Mouse (Mus musculus) granulocyte monocyte progenitor cell, adult 5-6 weeks (primary cell): ENCODE measurements around the gene Kri1. TPM values are rescaled to one million over a fixed set of nuclear protein-coding genes. Genes with fewer than 3 reads are reported as not detected.
A peak's percentile ranks its signal among the peaks of the same experiment; 100 is the strongest.

ENCODE experiments used
- ATAC-seq: replicated peaks from 2 replicates; pipeline ENCODE4 v1.8.0; 2016; ENCODE audit warnings: mild to moderate bottlenecking, moderate TSS enrichment, inconsistent platforms; ENCODE audit not compliant: poor library complexity, severe bottlenecking
- total RNA-seq, 2 experiments: library from RNA; stranded (forward) in 1 of 2; stranded (reverse) in 1 of 2; fragments of 200-712, 200-1000 nt in 1 of 2; fragments of >200 nt in 1 of 2; fragmentation: Nextera tagmentation in 1 of 2; gene quantifications; 2 replicates each; pipeline ENCODE4 v1.2.3; 2014 to 2017

Kri1 gene
- total RNA-seq, 2 experiments from 2014 or later = 56.3 to 86.0 TPM

DNA sequence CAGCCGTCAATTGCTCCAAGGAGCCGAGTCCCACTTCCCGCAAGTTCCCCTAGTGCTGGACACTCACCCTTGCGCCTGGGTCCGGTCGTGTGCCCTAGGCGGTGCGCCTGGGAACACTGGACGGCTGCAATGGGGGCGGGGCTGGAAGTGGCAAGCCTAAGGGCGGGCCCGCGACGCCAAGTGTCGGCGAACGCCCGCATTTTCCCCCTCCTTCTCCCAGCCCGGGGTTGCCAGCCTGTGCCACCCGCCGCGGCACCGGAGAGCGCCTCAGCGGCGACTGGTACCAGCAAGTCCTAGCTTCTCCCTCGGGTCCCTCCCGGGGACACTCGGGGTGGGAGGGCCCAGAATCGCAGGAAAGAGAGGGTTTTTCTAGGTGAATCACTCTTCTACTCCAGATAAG is 39.4 kb downstream of the Kri1 start, which contains the start of gene S1pr5:
TSS of gene S1pr5 (minus strand) at position 118 of the 400 bp plus-strand sequence.
- peak; percentile 56 for ATAC-seq

DNA sequence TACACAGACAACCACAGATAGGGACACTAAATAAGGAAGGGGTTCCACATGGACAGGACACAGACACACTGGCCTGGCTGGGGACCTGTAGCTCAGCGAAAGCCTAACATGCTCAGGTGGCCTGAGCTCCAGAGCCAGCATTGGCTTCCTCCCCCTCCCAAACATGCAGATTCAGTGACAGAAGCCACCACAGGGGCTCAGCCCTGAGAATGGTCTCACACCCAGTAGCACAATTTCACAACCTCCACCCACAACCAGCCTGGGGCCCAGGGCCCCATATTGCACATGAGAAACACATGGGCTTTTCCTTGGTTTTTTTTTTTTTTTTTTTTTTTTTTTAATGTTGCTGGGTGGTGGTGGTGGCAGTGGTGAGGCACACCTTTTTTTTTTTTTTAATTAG is 41.4 kb downstream of the Kri1 start:
- peak; percentile 78 for ATAC-seq

DNA sequence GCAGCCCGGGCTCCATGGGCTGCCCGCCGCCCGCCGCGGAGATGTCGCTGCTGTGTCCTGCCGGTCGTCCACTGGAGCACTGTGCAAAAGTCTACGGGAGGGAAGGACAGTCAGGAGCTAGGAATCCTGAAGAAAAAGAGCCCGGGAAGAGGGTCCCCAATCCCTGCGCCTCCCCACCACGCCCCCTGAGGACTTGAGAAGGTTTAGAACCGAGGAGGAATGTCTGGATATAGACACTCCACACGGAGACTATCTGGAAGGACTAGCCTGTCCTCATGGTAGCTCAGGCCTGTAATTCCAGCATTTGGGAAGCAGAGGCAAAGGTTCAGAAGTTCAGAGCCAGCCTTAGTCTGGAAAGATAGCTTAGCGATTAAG is 42.7 kb downstream of the Kri1 start:
- no peak for ATAC-seq

DNA sequence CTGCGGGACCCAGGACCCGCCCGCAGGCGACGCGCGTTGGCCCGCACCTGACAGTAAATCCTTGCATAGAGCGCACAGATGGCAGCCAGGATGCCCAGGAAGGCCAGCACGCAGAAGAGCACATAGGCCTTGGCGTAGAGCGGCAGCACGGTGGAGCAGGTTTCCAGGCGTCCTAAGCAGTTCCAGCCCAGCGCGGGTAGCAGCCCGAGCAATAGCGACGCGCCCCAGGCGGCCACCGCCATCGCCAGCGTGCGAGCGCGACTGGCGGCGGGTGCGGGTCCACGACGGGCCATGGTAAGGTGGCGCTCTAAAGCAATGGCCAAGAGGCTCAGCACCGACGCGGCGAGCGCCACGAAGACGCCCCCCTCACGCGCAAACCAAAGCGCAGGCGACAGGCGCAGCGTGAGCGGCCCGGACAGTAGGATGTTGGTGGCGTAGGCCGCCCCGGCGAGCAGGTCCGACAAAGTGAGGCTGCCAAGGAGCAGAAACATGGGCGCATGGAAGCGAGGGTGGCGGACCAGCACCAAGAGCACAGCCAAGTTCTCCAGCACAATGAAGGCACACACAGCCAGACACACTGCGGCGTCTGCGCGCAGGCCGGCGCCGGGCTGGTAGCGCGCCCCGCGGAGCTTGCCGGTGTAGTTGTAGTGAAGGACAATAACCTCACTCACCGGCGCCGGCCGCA is 43.2 kb downstream of the Kri1 start:
- 0 out of 2 replicates have a peak, but pooled peaks have one; percentile 13 for ATAC-seq

DNA sequence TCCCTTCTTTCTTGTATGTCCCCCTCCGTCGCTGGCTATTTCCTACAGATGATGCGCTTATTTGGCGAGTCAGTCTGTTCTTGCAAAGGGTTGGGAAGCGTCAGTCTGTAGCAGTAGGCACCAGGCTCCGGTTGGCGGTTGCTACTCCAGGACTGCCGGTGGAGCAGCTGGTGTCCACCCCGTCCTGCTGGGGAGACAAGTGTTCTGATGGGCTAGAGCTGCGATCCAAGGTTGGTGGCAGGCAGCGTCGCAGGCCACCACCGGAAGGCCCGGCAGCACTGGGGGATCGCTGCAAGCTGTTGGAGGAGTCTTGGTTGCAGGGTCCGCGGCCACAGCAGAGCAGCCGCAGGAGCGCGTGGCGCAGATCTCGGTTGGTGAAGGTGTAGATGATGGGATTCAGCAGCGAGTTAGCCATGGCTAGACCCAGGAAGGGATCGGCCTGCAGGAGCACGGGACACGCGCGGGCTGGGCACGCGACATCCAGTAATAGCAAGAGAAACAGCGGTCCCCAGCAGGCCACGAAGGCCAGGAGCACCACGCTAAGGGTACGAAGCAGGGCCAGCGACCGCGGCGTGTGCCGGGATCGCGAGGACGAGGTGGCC is 43.8 kb downstream of the Kri1 start:
- no peak for ATAC-seq

DNA sequence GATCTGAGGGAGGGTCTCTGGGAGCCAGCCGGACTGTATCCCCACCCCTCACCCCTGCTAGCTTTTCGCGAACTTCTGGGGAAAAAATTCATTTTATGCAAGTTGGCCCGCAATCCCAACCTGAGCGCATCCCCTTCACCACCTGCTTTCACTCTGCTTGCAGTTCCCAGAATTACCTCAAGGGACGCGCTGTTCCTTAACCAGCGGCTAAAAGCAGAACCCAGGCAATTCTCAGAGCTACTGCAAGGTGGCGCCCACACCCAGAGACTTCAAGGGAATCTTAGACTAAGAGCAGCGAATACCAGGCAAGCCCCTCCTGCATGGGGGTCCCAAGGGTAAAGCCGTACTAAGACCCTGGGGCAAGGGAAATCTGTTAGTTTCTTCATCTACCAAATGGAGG is 46.4 kb downstream of the Kri1 start:
- ATAC-seq = peak; percentile 45

DNA sequence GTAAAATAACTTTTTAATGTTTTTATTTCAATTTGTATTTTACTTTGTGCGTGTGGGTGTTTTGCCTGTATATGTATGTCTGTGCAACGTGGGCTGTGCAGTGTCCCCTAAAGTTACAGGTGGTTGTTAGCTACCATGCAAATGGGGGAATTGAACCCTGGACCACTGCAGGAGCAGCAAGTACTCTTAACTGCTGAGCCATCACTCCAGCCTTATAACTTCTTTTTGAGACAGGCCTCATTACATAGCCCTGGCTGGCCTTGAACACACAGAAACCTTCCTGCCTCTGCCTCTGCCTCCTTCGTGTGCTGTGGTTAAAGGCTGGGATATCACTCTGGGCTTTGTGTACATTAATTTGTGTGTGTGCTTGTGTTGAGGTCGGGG is 48.3 kb downstream of the Kri1 start:
- no peak for ATAC-seq

DNA sequence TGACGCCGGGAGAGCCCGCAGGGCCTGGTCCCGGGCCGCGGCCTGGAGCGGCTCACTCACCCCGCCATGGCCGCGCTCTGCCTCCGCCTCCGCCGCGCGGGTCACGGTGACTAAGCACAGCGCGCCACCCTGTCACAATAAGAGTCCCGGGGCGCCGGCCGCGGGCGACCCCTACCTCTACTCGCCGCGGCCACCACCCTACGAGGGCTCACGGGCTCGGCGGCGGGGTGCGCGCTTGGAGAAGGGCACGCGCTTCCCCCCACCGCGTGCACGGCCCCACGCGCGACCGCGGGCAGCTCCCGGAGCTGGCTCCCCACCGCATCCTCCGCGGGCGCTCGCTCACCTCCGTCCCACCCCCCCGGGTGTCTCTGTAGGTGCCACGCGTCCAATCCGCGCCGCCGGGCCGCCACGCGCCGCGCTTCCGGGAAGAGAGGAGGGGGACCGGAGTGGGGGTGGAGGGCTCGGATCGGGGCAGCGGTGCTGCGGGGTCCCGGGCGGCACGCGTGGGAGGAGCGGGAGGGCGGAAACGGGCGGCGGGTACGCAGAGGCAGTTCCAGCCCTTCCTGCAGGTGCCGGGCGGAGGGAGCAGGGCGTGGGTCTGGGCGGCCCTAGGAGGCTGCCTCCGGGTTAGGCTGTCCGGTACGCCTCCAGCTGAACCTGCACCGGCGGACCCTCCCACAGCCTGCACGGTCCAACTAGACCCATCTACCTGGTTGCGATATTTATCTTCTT is 48.9 kb downstream of the Kri1 start, which contains the start of gene Keap1:
TSS of gene Keap1 (minus strand) at position 629 of the 732 bp plus-strand sequence.
- peak; percentile 59 for ATAC-seq

DNA sequence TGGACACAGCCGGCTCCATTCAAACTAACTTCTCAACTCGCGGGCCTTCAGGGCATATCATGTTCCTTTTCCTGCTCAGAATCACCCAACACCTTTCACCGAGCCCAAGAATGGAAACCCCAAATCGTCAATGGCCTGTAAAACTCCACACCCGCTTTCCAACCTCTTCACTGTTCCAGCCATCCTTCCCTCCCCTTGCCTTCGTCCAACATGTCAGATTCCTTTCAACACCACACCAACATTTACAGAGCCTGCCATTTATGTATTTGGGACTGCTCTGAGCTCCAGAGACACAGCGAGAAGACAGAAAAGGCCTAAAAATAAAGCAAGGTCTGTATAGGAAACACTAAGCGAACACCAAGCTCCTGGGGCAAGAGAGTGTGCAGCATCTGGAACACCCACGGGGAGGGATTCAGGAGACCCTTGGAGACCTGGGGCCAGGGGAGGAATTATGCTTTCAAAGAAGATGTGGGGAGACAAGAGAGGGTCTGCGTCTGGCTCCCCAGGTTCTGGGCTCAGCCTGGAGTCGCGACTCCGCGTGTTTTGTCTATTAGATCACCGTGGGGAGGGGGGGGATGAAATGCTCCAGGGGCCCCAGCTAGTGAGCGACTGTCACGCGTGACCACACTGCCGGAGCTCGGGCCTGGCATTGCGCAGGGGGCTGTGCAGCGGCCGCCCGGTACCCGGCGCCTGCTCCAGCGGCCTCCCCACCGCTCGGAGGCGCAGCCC is 49.6 kb downstream of the Kri1 start:
- no peak for ATAC-seq

DNA sequence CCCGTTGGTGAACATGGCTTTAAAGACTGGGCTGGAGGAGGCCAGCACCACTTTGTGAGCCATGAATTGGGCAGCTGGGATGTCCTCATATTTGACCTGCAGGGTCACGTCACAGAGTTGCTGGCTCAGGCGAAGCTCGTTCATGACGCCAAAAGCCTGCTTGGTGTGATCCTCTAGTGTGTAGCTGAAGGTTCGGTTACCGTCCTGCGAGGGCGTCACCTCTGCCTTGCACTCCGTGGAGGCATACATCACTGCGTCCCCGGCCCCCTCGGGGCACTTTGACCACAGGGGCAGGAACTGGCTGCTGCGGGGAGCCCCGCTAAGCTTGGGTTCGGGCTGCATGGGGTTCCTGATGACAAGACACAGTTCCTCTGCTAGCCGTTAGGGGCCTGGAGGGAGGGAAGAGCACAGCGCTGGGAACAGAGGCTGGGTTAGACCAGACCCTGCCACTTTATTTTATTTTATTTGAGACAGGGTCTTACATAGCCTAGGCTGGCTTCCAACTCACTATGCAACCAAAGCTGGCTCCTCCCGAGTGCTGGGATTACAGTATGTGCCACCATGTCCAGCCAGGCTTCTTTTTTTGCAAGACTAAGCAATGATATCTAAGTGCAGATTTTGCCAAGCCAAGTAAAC is 50.3 kb downstream of the Kri1 start:
- peak; percentile 62 for ATAC-seq

DNA sequence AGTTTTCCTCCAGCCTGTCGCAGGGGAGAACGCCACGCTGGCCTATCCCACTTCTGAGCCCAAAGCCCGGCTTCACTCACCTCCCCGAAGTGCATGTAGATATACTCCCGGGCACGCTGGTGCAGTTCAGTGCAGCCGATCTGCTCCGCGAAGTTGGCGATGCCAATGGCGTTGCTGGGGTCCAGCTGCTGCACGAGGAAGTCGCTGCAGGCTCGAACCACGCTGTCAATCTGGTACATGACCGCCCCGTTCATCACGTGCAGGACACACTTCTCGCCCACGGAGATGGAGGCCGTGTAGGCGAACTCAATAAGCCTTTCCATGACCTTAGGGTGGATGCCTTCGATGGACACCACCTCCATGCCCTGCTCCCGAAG is 50.8 kb downstream of the Kri1 start:
- no peak for ATAC-seq

DNA sequence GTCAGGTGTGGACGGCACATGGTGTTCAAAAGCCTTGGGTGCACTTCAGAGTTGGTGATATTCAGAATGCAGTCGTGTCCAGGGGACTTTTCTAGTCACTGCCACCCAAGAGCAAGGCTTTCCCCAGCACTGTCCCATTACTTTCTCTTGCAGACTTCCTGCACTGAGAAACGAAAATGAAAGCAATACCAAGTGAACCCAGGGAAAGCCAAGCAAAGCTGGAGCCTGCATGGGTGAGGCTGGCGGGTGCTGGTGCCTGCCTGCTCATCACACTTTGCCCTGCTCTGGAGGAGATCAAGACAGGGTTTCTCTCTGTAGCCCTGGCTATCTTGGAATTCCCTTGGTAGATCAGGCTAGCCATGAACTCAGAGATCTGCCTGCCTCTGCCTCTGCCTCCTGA is 52.4 kb downstream of the Kri1 start:
- ATAC-seq = peak; percentile 18; the same call in 1 of the 2 replicates

DNA sequence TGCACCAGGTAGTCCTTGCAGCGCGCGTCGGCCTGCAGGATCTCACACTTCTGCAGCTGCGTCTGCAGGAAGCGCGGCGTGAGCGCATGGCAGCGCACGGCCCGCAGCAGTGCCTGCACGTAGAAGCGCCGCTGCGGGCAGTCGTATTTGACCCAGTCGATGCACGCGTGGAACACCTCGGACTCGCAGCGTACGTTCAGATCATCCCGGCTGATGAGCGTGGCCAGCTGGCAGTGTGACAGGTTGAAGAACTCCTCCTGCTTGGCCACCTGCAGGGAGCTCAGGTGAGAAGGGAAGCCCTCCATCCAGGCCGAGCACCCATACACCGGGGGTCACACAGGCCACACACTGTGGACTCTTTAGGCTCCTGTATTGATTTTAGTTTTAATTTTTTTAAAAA is 54.0 kb downstream of the Kri1 start:
- no peak for ATAC-seq

DNA sequence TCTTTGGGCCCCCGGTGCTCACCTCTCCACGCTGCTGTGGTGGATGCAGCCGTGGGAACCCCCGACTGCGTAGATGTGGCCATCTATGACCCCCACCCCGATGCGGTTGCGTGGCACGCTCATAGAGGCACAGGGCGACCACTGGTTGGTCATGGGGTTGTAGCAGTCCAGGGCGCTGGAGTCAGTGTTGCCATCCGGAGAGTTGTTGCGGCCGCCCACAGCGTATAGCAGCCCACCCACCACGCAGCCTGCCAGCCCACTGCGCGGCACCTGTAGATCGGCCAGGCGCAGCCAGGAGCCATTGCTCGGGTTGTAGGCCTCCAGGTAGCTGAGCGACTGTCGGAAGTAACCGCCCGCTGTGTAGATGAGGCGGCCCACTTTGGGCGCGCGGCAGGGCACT is 54.4 kb downstream of the Kri1 start:
- no peak for ATAC-seq

DNA sequence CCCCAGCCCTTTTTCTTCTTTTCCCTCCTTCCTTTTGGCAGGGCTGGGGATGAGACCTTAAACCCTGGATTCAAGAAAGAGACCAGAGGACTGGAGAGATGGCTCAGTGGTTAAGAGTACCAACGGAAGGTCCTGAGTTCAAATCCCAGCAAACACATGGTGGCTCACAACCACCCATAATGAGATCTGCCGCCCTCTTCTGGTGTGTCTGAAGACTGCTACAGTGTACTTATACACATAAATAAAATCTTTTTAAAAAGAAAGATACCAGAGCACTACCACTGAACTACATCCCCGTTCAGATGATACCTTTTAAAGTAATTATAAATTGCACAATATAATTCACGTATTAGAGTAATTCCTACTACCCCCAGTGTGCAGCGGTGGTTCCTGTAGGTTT is 54.9 kb downstream of the Kri1 start:
- ATAC-seq = no peak

DNA sequence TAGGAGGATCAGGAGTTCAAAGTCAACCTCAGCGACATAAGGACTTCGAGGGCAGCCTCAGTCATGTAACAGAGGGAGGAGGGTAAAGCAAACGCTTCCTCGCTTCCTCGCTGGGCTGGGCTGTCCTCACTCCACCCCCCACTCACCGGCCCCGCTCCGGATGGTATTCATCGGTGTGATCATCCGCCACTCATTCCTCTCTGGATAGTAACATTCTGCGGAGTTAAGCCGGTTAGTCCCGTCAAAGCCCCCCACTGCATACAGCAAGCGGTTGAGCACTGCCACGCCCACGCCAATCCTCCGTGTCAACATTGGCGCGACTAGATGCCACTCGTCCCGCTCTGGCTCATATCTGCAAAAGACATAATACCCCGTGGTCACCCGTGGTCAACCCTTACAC is 56.2 kb downstream of the Kri1 start:
- ATAC-seq = no peak

DNA sequence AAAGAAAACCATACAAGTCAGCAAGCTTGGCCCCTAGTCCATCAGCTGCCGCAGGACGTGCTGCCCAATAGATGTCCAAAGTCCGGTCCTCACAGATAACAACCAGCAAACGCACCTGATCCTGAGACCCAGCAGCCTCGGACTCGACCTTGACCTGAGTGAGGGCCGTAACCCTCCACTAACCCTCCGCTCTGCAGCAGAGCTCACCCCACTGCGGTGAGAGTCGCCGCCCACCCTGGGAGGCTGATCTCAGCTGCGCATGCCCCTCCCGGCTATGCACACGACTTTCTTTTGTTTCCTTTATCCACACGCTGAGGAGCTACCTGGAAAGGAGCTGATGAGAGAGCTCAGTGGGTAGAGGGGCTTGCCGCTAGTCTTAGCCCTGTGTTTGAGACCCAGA is 60.4 kb downstream of the Kri1 start:
- peak; percentile 54 for ATAC-seq

DNA sequence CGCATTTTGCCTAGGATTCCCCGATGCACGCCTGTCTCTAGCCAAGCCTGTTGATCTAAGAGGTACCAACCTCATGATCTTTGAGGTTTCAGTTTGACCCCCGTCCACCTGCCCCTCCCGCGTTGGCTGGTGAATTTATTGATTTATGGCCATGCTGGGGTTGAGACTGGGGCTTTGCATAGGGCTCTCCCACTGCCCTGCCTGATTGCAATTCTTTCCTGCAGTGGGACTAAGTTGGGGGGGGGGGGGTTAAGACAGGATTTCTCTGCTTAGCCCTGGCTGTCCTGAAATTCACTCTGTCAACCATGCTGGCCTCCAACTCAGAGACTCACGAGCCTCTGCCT is 62.4 kb downstream of the Kri1 start:
- ATAC-seq = no peak

DNA sequence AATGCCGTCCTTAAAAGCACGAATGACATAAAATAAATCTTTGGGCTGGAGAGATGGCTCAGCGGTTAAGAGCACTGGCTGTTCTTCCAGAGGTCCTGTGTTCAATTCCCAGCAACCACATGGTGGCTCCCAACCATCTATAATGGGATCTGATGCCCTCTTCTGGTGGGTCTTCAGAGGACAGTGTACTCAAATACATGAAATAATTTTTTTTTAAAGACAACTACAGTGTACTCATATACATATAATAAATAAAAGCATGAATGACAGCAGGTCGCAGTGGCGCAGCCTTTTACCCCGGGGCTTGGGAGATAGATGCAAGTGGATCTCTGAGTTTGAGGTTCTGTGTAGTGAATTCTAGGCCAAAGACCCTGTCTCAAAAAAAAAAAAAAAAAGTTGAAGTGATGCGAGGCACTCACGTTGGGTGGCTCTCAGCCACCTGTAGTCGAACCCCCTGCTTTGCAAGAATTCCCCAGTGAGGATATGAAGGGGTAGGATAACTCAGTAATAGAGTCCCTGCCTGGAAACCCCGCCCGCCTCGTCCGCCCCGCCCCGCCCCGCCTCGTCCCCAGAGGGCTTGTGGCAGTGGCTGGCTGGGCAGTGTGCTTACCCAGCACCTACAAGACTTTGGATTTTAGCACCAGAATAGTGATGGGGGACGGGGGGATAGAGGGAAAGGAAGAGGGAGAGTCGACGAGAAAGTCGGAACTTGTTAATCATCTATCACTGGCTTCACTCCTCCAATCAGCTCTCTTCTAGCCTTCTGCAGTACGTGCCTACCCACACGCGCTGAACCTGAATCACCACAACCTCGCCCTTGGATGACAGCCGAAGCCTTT is 63.0 kb downstream of the Kri1 start:
- ATAC-seq = 0 out of 2 replicates have a peak, but pooled peaks have one; percentile 7

DNA sequence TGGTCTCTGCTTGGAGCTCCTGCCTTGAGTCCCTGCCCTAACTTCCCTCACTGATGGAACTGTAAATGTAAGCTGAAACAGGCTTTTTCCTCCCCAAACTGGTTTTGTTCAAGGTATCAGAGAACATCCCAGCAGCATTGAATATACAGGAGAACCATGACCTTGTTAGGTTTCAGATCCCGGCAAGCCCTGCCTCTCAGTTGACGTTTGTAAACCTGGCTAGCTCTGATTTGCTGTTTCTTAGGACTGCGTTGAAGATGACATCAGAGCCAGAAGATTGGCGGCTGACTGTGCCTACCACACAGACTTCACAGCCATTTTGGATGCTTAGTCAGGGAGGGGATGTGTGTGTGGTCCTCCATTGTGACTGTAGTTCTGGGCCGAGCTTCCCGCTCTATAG is 63.9 kb downstream of the Kri1 start:
- ATAC-seq = no peak
